Comparison of ENCODE assay signal across 1 mouse cellular context in genomic region chr10:7839551-7840352, GRCm38 (mm10).
TF ChIP-seq lines count a peak whose summit lies in the region.

No protein-coding gene starts in this region.

TF ChIP-seq in CH12.LX, 34 proteins besides CTCF, POLR2A, EP300 and RAD21 (continued from another document):
- no peak for TF ChIP-seq CHD1 (IDR thresholded peaks at IDR 0.05; ENCODE audit: low read depth, low read length)
- TF ChIP-seq MAX (IDR thresholded peaks at IDR 0.05; ENCODE audit: low read length), result peak; percentile 92
- no peak; the same call in 1 of the 2 replicates for TF ChIP-seq SIN3A (IDR thresholded peaks at IDR 0.05; ENCODE audit: low read length)
- TF ChIP-seq CHD2 (IDR thresholded peaks at IDR 0.05; ENCODE audit: low read length), result no peak
- TF ChIP-seq JUN (IDR thresholded peaks at IDR 0.05; ENCODE audit: insufficient read depth, low read depth, low read length), result no peak
- no peak for TF ChIP-seq GABPA (IDR thresholded peaks at IDR 0.05; ENCODE audit: insufficient replicate concordance, low read depth, low read length)
- peak; percentile 63; the same call in 1 of the 2 replicates for TF ChIP-seq TCF12 (IDR thresholded peaks at IDR 0.05; ENCODE audit: low read depth, low read length)
- peak; percentile 91 for TF ChIP-seq MYC (IDR thresholded peaks at IDR 0.05; ENCODE audit: low read depth, low read length)
TF ChIP-seq in CH12.LX: peak in this region for 11.
